Mouse (Mus musculus) CD4-positive, CD25-positive, alpha-beta regulatory T cell, adult 2 months (primary cell): ENCODE measurements at regions not wholly inside any gene's neighbourhood (a gene's known extent, or its start where the extent isn't known, plus 50 kb on each side); places are given as distances from the start of the nearest gene placed in this dataset.

Source experiments
- DNase-seq: peaks from one replicate; pipeline ENCODE4 v3.0.0-alpha.2; 2012; ENCODE audit warnings: low read depth, low spot score

- DNase-seq = no peak
These were observed 282.5 kb upstream of the Gjb5 start for GRCm38 (mm10) chr4:127640251-127641085.

- no peak for DNase-seq
These were observed 281.8 kb upstream of the Gjb5 start for GRCm38 (mm10) chr4:127639765-127640164.

GRCm38 (mm10) chr4:127636934-127637333 lies 279.0 kb upstream of the Gjb5 start:
- DNase-seq = no peak

- no peak for DNase-seq
These were observed 277.3 kb upstream of the Gjb5 start for GRCm38 (mm10) chr4:127635262-127635661.

GRCm38 (mm10) chr4:127619870-127620269 lies 261.9 kb upstream of the Gjb5 start:
- DNase-seq = no peak

GRCm38 (mm10) chr4:127612761-127613160 lies 254.8 kb upstream of the Gjb5 start:
- no peak for DNase-seq

- DNase-seq = no peak
These were observed 242.9 kb upstream of the Gjb5 start for GRCm38 (mm10) chr4:127600919-127601318.

GRCm38 (mm10) chr4:127598610-127599009 lies 240.6 kb upstream of the Gjb5 start:
- DNase-seq = no peak

- DNase-seq = no peak
These were observed 236.1 kb upstream of the Gjb5 start for GRCm38 (mm10) chr4:127594081-127594480.

- DNase-seq = no peak
These were observed 233.6 kb upstream of the Gjb5 start for GRCm38 (mm10) chr4:127591540-127591939.

GRCm38 (mm10) chr4:127586822-127587221 lies 228.8 kb upstream of the Gjb5 start:
- DNase-seq = no peak

GRCm38 (mm10) chr4:127576521-127576920 lies 218.5 kb upstream of the Gjb5 start:
- no peak for DNase-seq

GRCm38 (mm10) chr4:127562602-127563001 lies 204.6 kb upstream of the Gjb5 start:
- no peak for DNase-seq

GRCm38 (mm10) chr4:127558572-127558971 lies 200.6 kb upstream of the Gjb5 start:
- DNase-seq = no peak

GRCm38 (mm10) chr4:127552456-127553225 lies 194.7 kb upstream of the Gjb5 start:
- no peak for DNase-seq

- DNase-seq = no peak
These were observed 191.6 kb upstream of the Gjb5 start for GRCm38 (mm10) chr4:127549581-127549980.

GRCm38 (mm10) chr4:127549018-127549417 lies 191.0 kb upstream of the Gjb5 start:
- DNase-seq = no peak

- DNase-seq = no peak
These were observed 187.1 kb upstream of the Gjb5 start for GRCm38 (mm10) chr4:127545106-127545505.

- no peak for DNase-seq
These were observed 185.3 kb upstream of the Gjb5 start for GRCm38 (mm10) chr4:127543276-127543675.

GRCm38 (mm10) chr4:127542771-127543170 lies 184.8 kb upstream of the Gjb5 start:
- no peak for DNase-seq

GRCm38 (mm10) chr4:127536952-127537351 lies 179.0 kb upstream of the Gjb5 start:
- no peak for DNase-seq

GRCm38 (mm10) chr4:127535630-127536029 lies 177.6 kb upstream of the Gjb5 start:
- DNase-seq = no peak

- DNase-seq = no peak
These were observed 176.4 kb upstream of the Gjb5 start for GRCm38 (mm10) chr4:127534411-127534810.
